Mouse (Mus musculus) embryonic facial prominence, embryonic 11.5 days (tissue): ENCODE measurements around the gene Lingo1. TPM values are rescaled to one million over a fixed set of nuclear protein-coding genes. Genes with fewer than 3 reads are reported as not detected.

Source experiments
- ATAC-seq: fragments of 200-750 bp; cut with Nextera tagmentation; replicated peaks from 2 replicates; pipeline ENCODE4 v1.8.0; 2017; ENCODE audit warnings: low read depth; ENCODE audit not compliant: insufficient number of reproducible peaks, low FRiP score, low TSS enrichment
- DNase-seq: peaks from one replicate; pipeline ENCODE4 v3.0.0-alpha.2; 2015; ENCODE audit warnings: low spot score
- H3K27ac ChIP-seq: fragments of 300-500 bp; sonication (generic); replicated peaks from 2 replicates; pipeline ENCODE4 v1.5.1; 2014; ENCODE audit warnings: mild to moderate bottlenecking, low read depth, low read length, control low read depth
- H3K27me3 ChIP-seq: fragments of 300-500 bp; sonication (generic); 2 replicates; pipeline ENCODE4 v1.6.1; 2014; ENCODE audit warnings: mild to moderate bottlenecking, low read length, moderate library complexity, mixed read lengths; ENCODE audit not compliant: control insufficient read depth, insufficient read depth
- H3K36me3 ChIP-seq: fragments of 300-500 bp; sonication (generic); replicated peaks from 2 replicates; pipeline ENCODE4 v1.6.1; 2014; ENCODE audit warnings: low read depth, mild to moderate bottlenecking, low read length, moderate library complexity, mixed read lengths; ENCODE audit not compliant: control insufficient read depth, insufficient read depth
- H3K4me1 ChIP-seq: fragments of 300-500 bp; sonication (generic); 2 replicates; pipeline ENCODE4 v1.6.1; 2014; ENCODE audit warnings: low read length, mixed read lengths; ENCODE audit not compliant: control insufficient read depth, insufficient read depth
- H3K4me2 ChIP-seq: fragments of 300-500 bp; sonication (generic); 2 replicates; pipeline ENCODE4 v1.6.1; 2014; ENCODE audit warnings: low read depth, mild to moderate bottlenecking, control low read depth, low read length, moderate library complexity
- H3K4me3 ChIP-seq: fragments of 300-500 bp; sonication (generic); 2 replicates; pipeline ENCODE4 v1.5.1; 2014; ENCODE audit warnings: low read depth, low read length, control low read depth
- H3K9ac ChIP-seq: fragments of 300-500 bp; sonication (generic); replicated peaks from 2 replicates; pipeline ENCODE4 v1.6.1; 2014; ENCODE audit warnings: mild to moderate bottlenecking, control low read depth, low read length
- H3K9me3 ChIP-seq: fragments of 300-500 bp; sonication (generic); replicated peaks from 2 replicates; pipeline ENCODE4 v1.6.1; 2016; ENCODE audit warnings: mild to moderate bottlenecking, low read length, inconsistent platforms, mixed read lengths; ENCODE audit not compliant: control insufficient read depth
- WGBS: fragments of 180-500 bp; shearing (Covaris S2); extraction: QIAGEN DNeasy Blood & Tissue Kit; methylation state at CpG from one replicate; pipeline ENCODE4 v1.1.7; 2014; 5-methylcytosine and 5-hydroxymethylcytosine counted together
- polyA plus RNA-seq: library from polyadenylated mRNA; unstranded; fragments of >200 nt; fragmentation: Nextera tagmentation; extraction: Ambion mirVana; gene quantifications from 2 replicates; pipeline ENCODE4 v1.2.1, GENCODE M21; 2014

The Lingo1 gene
- polyA plus RNA-seq, 1 experiment from 2014 or later: 3.9 TPM

DNA sequence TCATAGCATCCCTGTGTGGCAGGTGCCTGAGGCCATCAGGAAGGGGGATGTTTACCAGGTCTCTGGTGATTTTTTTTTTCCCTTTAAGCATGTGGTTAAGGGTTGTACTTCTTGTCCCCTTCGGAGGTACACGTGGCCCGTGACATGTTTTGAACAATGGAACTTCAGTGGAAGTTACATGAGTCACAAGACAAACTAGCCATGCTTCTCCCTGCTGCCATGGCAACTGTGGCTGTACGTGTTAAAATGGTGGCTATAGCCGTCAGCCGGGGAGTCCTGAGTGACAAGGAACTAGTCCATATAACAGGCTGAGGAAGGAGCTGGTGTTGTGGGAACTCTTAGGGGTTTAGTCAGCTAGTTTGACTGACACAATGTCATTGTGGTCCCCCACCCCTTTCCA lies 141.1 kb downstream of the Lingo1 start:
- H3K27ac ChIP-seq: no peak overlapping the region
- WGBS: 59% methylated on average over 6 of the region's 6 CpGs
- no peak for DNase-seq

DNA sequence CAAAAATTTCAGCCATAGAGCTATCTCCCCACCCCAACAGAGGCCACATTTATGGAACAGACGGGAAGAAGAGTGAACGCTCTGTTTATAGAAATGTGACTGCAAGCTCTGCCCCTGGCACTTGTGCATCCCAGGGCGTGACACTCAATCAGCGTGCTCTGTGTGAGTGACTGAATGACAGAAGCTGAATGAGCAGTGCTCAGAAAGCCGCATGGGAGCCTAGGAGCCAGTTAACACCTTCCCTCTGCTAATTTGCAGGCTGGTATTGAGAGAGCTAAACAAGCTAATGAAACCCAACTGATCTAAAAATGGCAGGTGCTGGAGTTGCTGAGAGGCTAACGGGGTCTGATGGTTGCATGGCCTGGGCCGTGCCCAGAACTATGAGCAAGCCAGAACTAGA lies 143.7 kb downstream of the Lingo1 start:
- ATAC-seq: no peak
- 74% methylated on average over 7 of the region's 7 CpGs for WGBS
- H3K27ac ChIP-seq: no peak overlapping the region

More for the DNA sequence above, 141.1 kb downstream of the Lingo1 start:
- peaks cover 7% of the 10 kb centered on the region; the same call in 1 of the 2 replicates for H3K4me1 ChIP-seq
- H3K36me3 ChIP-seq: no peaks in the 10 kb centered on the region
- no peaks in the 10 kb centered on the region for H3K27me3 ChIP-seq
- no peak overlapping the region for H3K4me3 ChIP-seq
- no peaks in the 10 kb centered on the region for H3K9me3 ChIP-seq
- ATAC-seq: no peak
- no peak overlapping the region for H3K9ac ChIP-seq
- H3K4me2 ChIP-seq: no peak overlapping the region

DNA sequence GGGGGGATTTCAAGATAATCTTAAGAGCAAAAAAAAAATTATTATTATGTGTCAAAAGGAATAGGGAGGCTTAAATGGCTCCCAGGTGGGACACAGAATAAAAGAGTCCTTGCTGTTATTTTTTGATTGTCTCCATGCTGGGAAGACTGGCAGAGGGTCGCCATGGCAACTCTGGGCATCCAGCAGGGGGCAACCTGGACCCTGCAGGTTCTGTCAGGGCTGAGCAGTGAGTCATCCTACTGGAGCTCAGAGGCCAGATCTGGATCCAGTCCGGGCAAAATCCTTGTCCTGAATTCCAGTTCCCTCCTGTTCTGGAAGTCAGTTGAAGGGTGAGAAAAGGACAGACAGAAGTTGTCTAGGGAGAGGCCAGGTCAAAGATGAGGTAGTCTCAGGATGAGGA lies 144.7 kb downstream of the Lingo1 start:
- no peak overlapping the region for H3K27ac ChIP-seq
- H3K9me3 ChIP-seq: no peaks in the 10 kb centered on the region
- H3K27me3 ChIP-seq: no peaks in the 10 kb centered on the region
- no peaks in the 10 kb centered on the region for H3K36me3 ChIP-seq
- H3K4me2 ChIP-seq: no peak overlapping the region
- H3K9ac ChIP-seq: no peak overlapping the region
- 39% methylated on average over 2 of the region's 2 CpGs for WGBS
- 0 out of 2 replicates have a peak, but pooled peaks cover under 1% of the 10 kb centered on the region for H3K4me1 ChIP-seq
- DNase-seq (no peak), ATAC-seq (no peak)
- H3K4me3 ChIP-seq: no peak overlapping the region

More for the DNA sequence above, 143.7 kb downstream of the Lingo1 start:
- no peak for DNase-seq
- Histone ChIP-seq H3K36me3 (no peaks in the 10 kb centered on the region), H3K4me1 (peaks cover 7% of the 10 kb centered on the region; the same call in 1 of the 2 replicates), H3K4me3 (no peak overlapping the region), H3K27me3 (no peaks in the 10 kb centered on the region), H3K4me2 (no peak overlapping the region), H3K9ac (no peak overlapping the region), H3K9me3 (no peaks in the 10 kb centered on the region)

DNA sequence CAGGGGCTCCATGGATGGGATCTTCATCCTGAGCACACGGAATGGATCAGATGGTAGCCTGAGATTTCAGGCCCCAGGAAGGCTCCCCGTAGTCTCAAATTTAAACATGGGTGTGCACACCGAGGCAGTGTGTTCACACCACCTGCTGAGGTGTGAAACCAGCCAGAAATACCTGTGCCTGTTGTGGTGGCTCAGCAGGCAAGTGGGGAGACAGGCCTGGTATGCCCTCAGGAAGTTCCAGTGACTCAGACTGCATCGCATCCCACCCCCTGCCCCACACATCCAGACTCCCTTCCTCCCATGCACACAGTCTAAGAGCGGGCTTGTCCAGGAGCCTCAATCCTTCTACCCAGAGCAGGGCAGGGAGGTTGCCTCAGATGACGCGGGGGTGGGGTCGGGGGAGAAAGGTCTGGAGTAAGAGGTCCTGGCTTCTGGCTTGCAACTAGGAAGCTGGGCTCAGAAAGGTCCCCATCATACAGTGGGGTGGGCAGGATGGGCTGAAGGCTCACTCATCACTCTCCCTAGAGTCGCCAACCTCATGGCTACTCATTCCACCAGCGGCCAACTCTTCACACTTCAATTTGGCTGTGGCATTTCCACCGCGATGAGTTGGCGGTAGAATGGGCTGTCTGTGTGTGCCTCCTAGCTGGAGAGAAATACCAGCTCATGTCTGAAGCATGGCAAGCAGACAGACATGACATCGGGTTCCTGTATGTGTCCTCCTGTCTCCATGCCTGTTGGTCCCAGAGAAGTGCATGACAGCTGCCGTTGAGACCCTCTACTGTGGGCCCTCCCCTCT lies 149.8 kb downstream of the Lingo1 start:
- DNase-seq (no peak), ATAC-seq (no peak)
- Histone ChIP-seq H3K4me2 (no peak overlapping the region), H3K9ac (no peak overlapping the region), H3K27me3 (no peaks in the 10 kb centered on the region; the same call in 1 of the 2 replicates), H3K4me1 (no peaks in the 10 kb centered on the region), H3K36me3 (no peaks in the 10 kb centered on the region), H3K4me3 (no peak overlapping the region), H3K9me3 (no peaks in the 10 kb centered on the region), H3K27ac (no peak overlapping the region)
- 90% methylated on average over 15 of the region's 15 CpGs for whole genome bisulfite sequencing

DNA sequence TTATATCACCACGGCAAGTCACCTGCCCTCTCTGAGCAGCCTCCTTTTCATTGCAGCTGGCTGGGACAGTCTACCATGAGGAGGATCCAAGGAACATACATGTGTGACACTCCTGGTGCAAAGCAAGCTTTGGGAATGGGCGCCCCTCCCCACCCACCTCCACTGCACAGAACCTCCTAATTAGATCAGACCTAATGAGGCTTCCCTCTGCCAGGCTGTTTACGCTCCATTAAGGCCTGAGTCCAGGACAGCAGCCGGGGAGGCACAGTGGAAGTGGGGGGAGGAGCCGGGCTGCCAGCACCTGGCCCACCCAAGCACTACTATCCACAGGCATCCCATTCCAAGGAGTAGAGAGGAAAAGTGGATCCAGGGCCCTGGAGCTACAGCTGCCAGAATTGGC lies 152.8 kb downstream of the Lingo1 start:
- Histone ChIP-seq H3K4me1 (no peaks in the 10 kb centered on the region), H3K36me3 (no peaks in the 10 kb centered on the region), H3K27me3 (no peaks in the 10 kb centered on the region; the same call in 1 of the 2 replicates), H3K27ac (no peak overlapping the region), H3K4me3 (no peak overlapping the region), H3K9ac (no peak overlapping the region), H3K4me2 (no peak overlapping the region), H3K9me3 (no peaks in the 10 kb centered on the region)
- 35% methylated on average over 5 of the region's 5 CpGs for WGBS
- no peak for DNase-seq
- no peak for ATAC-seq

DNA sequence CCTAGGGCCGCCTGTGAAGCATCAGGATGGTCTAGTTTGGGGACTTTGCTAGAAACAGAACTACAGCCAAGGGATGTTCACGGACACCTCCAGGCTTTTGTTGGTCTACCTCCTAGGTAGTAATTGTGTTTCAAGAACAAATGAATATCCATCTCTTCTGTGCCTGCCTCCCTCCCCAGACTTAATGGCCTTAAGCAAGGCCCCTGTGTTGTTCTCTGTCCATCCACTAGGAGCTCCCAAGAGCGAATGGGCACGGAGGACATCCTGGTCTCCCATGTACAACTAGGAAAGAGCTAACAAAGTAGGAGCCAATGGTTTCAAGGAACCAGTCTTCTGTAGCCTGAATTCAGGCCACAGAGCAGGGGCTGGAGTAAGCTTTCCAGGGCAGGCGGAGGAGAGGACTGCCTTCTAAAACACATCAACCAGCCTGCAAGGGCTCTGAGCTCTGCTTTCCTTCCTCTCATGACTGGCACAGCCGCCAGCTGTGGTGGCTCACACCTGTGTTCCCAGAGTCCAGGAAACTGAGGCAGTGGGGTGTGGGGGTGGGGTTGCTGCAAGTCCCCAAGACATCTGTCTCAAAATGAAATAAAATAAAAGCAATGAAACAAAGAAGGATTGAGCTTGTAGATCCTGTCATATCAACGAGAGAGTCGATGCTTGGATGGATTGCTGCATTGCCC lies 157.9 kb downstream of the Lingo1 start:
- DNase-seq (peak; percentile 54), ATAC-seq (no peak)
- Histone ChIP-seq H3K4me3 (no peak overlapping the region), H3K27ac (no peak overlapping the region), H3K36me3 (no peaks in the 10 kb centered on the region), H3K4me1 (no peaks in the 10 kb centered on the region; the same call in 1 of the 2 replicates), H3K27me3 (peaks cover 28% of the 10 kb centered on the region), H3K9ac (no peak overlapping the region), H3K9me3 (no peaks in the 10 kb centered on the region), H3K4me2 (no peak overlapping the region)
- 51% methylated on average over 8 of the region's 8 CpGs for WGBS

DNA sequence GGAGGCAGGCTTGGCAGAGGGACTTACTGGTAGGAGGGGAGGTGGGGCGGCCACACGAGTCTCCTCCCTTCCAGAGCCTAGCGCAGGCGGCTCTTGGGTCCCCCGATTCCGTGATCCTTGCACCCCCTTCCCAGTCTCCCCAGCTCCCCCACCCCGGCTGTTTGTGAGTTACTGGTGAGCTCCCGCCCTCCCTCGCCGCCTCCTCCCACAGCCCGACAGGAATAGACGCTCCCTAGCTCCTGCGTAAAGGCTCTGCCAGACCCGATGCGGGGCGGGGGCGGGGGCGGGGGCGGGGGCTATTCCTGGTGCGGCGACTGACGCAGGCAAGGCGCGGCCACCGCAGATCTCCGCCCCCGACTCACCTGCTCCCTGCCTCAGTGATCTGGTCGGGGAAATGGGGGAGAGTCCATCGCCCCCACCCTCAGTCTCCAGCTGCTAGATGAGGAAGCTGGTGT lies 158.8 kb downstream of the Lingo1 start:
- Histone ChIP-seq H3K9ac (no peak overlapping the region), H3K27me3 (peaks cover 28% of the 10 kb centered on the region), H3K9me3 (no peaks in the 10 kb centered on the region), H3K4me3 (0 out of 2 replicates have a peak overlapping the region, but pooled peaks have one; percentile 3), H3K4me2 (peak overlapping the region; percentile 24), H3K36me3 (no peaks in the 10 kb centered on the region), H3K27ac (no peak overlapping the region), H3K4me1 (no peaks in the 10 kb centered on the region; the same call in 1 of the 2 replicates)
- DNase-seq (no peak), ATAC-seq (no peak)
- under 1% methylated on average over 19 of the region's 29 CpGs for WGBS
